Mouse (Mus musculus): ENCODE data around the gene Gm20388. TPM values are rescaled to one million over a fixed set of nuclear protein-coding genes. Genes with fewer than 3 reads are reported as not detected.

Gene Gm20388
- polyA plus RNA-seq, 1 experiment from 2014 or later: not detected

DNA sequence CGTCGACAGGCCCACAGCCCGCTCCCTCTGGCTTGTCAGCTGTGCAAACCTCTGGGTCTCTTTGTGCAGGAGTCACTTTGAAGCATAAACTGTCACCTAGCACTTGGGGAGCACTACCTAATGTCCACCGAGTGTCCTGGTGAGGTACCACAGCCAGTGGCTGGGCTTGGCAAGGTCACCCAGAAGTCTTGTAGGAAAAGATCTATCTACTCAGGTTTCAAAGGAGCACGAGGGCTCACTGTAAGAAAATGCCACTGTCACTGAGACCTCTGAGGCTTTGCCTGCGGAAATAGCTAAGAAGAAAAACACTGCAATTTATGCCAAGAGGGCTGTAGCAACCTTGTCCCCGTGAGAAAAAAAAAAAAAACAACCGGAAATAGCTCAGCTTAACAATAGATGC lies 4165.3 kb downstream of the Gm20388 start:
- Histone ChIP-seq H3K36me3 (ENCODE audit: control insufficient read depth, insufficient read depth, low read length) (no peaks in the 10 kb centered on the region), H3K27ac (ENCODE audit: low read length) (no peak overlapping the region), H3K4me1 (replicated peaks; ENCODE audit: control insufficient read depth, insufficient read depth, low read length) (no peaks in the 10 kb centered on the region), H3K9ac (ENCODE audit: low read length) (no peak overlapping the region), H3K27me3 (ENCODE audit: control insufficient read depth, insufficient read depth, low read depth, low read length) (no peaks in the 10 kb centered on the region), H3K4me2 (ENCODE audit: low read depth, low read length) (no peak overlapping the region), H3K9me3 (ENCODE audit: control insufficient read depth, low read length) (no peaks in the 10 kb centered on the region), H3K4me3 (ENCODE audit: low read length) (no peak overlapping the region)
- 42% methylated on average over 8 of the region's 8 CpGs for WGBS
- no peak for ATAC-seq (ENCODE audit: low read depth)

DNA sequence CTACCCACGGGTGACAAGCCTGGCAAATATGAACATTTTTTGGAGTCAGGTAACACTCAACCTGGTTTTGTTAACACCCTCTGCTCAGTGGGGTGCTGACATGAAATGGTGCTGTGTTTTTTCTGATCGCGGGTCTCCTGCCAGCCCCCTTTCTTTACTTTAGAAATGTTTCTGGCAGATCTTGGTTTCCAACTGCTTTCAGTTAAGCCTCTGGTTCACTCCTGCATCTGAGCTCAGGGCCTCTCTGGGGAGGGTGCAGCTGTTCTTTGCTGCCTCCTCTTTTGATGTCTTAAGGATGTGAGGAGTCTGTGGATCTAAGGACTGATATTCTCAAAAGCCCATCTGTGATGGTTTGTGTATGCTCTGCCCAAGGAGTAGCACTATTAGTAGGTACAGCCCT lies 4165.8 kb downstream of the Gm20388 start:
- ATAC-seq (ENCODE audit: low read depth): no peak
- no peak overlapping the region for H3K4me3 ChIP-seq (ENCODE audit: low read length)
- H3K27ac ChIP-seq (ENCODE audit: low read length): no peak overlapping the region
- H3K36me3 ChIP-seq (ENCODE audit: control insufficient read depth, insufficient read depth, low read length): no peaks in the 10 kb centered on the region
- H3K4me2 ChIP-seq (ENCODE audit: low read depth, low read length): no peak overlapping the region
- H3K9me3 ChIP-seq (ENCODE audit: control insufficient read depth, low read length): no peaks in the 10 kb centered on the region
- no peaks in the 10 kb centered on the region for H3K4me1 ChIP-seq (replicated peaks; ENCODE audit: control insufficient read depth, insufficient read depth, low read length)
- WGBS: 48% methylated on average over 3 of the region's 3 CpGs
- H3K27me3 ChIP-seq (ENCODE audit: control insufficient read depth, insufficient read depth, low read depth, low read length): no peaks in the 10 kb centered on the region
- no peak overlapping the region for H3K9ac ChIP-seq (ENCODE audit: low read length)

DNA sequence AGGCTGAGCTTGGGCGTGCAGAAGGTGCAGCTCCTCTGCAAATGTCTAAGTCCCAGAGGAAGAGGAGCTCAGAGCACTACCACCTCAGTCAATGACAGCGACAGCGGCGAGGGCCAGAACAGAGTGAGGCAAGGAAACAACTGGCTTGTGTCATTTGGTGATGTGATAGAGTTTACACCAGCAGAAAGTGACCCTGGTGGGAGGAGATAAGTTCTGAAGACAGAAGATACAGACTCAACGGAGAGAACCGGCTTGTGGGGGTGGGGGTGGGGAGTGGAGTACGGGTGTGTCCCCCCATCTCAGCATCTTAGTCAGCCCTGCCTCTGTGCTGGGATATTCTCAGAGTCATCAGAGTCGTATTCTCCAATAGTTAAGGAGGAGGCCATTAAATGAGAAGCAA lies 4166.7 kb downstream of the Gm20388 start:
- no peak overlapping the region for H3K27ac ChIP-seq (ENCODE audit: low read length)
- no peaks in the 10 kb centered on the region for H3K27me3 ChIP-seq (ENCODE audit: control insufficient read depth, insufficient read depth, low read depth, low read length)
- no peak overlapping the region for H3K9ac ChIP-seq (ENCODE audit: low read length)
- H3K36me3 ChIP-seq (ENCODE audit: control insufficient read depth, insufficient read depth, low read length): no peaks in the 10 kb centered on the region
- WGBS: 70% methylated on average over 8 of the region's 8 CpGs
- no peaks in the 10 kb centered on the region for H3K9me3 ChIP-seq (ENCODE audit: control insufficient read depth, low read length)
- no peak for ATAC-seq (ENCODE audit: low read depth)
- no peak overlapping the region for H3K4me3 ChIP-seq (ENCODE audit: low read length)
- H3K4me2 ChIP-seq (ENCODE audit: low read depth, low read length): no peak overlapping the region
- H3K4me1 ChIP-seq (replicated peaks; ENCODE audit: control insufficient read depth, insufficient read depth, low read length): no peaks in the 10 kb centered on the region

DNA sequence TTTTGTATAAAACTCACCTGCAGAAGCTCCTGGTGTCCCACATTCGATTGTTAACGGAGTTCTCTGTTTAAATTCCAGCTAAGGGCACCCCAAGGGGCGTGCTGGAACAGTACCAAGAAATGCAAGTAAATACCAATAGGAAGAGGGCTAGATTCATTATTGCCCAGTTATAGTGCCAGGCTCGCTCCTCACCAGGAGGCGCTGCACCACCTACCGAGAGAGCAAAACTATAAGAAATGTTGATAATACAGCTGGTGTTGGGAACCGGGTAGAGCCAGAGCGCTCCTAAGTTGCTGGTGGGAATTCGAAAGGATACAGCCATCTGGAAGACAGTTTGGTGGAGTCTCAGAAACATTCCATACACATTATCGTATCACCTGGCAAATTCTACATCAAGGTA lies 4167.4 kb downstream of the Gm20388 start:
- H3K4me2 ChIP-seq (ENCODE audit: low read depth, low read length): no peak overlapping the region
- H3K27me3 ChIP-seq (ENCODE audit: control insufficient read depth, insufficient read depth, low read depth, low read length): no peaks in the 10 kb centered on the region
- ATAC-seq (ENCODE audit: low read depth): no peak
- H3K9ac ChIP-seq (ENCODE audit: low read length): no peak overlapping the region
- 78% methylated on average over 10 of the region's 10 CpGs for WGBS
- H3K9me3 ChIP-seq (ENCODE audit: control insufficient read depth, low read length): no peaks in the 10 kb centered on the region
- H3K27ac ChIP-seq (ENCODE audit: low read length): no peak overlapping the region
- no peak overlapping the region for H3K4me3 ChIP-seq (ENCODE audit: low read length)
- H3K36me3 ChIP-seq (ENCODE audit: control insufficient read depth, insufficient read depth, low read length): no peaks in the 10 kb centered on the region
- H3K4me1 ChIP-seq (replicated peaks; ENCODE audit: control insufficient read depth, insufficient read depth, low read length): no peaks in the 10 kb centered on the region

DNA sequence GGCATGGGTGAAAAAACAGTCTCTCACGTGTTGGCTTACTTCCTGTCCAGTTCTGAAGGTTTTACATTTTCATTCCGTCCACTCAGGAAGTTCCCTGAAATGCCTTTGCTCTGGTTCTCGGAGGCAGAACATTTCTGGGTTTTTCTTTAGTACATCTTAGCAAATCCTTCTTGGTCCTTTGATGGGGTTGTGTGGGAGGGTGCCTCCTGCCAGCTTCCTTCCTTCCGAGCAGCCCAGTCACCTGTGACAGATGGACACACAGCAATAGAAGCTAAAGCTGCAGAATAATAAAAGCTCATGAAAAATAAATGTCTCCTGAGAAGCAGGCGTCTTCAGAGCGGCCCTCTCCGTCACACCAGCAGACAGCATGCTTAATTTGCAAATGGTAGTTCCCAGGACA lies 4168.3 kb downstream of the Gm20388 start:
- Histone ChIP-seq H3K36me3 (ENCODE audit: control insufficient read depth, insufficient read depth, low read length) (no peaks in the 10 kb centered on the region), H3K27ac (ENCODE audit: low read length) (no peak overlapping the region), H3K27me3 (ENCODE audit: control insufficient read depth, insufficient read depth, low read depth, low read length) (no peaks in the 10 kb centered on the region), H3K9ac (ENCODE audit: low read length) (no peak overlapping the region), H3K4me3 (ENCODE audit: low read length) (no peak overlapping the region), H3K9me3 (ENCODE audit: control insufficient read depth, low read length) (no peaks in the 10 kb centered on the region), H3K4me2 (ENCODE audit: low read depth, low read length) (no peak overlapping the region), H3K4me1 (replicated peaks; ENCODE audit: control insufficient read depth, insufficient read depth, low read length) (no peaks in the 10 kb centered on the region)
- no peak for ATAC-seq (ENCODE audit: low read depth)
- 66% methylated on average over 7 of the region's 7 CpGs for WGBS

DNA sequence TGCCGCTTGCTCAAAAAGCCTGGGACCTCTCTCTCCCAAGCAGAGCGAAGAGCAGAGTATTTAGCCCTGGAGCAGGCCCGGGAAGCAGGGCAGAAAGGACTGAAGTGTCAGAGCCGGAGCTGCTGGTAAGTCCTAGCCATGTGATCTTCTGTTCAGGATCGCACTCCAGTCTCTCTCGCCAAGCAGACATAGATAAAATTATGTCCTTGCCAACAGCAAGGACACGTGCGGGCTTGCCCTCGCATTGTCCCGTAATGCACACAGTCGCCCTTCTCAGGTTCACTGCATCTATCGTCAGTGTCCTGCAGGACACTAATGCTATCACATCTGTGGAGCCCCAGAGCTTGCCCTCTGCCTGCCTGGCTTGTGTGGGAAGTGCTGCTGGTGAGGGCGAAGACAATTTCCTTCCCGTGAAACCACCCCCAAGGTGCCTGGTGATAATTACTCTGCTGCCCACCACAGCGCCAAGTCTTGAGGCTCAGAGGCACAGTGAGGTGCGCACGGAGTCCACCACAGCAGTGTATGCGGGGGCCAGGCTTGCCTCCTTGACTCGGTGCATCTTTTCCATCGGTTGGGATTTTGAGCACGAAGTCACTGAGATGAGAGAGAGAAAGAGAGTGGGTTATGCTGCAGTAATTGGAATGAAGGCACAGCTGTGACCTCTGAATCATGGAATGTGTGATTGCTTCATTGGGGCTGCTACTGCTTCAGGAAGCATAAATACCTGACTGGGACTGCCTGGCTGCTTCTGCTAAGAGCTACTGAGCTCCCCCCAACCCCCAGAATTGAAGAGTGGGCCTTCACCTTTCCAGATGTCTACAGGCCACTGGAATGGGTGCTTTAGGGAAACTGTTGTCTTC lies 4170.1 kb downstream of the Gm20388 start:
- Histone ChIP-seq H3K4me1 (replicated peaks; ENCODE audit: control insufficient read depth, insufficient read depth, low read length) (no peaks in the 10 kb centered on the region), H3K27me3 (ENCODE audit: control insufficient read depth, insufficient read depth, low read depth, low read length) (no peaks in the 10 kb centered on the region), H3K27ac (ENCODE audit: low read length) (no peak overlapping the region), H3K9ac (ENCODE audit: low read length) (0 out of 2 replicates have a peak overlapping the region, but pooled peaks have one; percentile 6), H3K4me2 (ENCODE audit: low read depth, low read length) (no peak overlapping the region), H3K36me3 (ENCODE audit: control insufficient read depth, insufficient read depth, low read length) (no peaks in the 10 kb centered on the region), H3K4me3 (ENCODE audit: low read length) (no peak overlapping the region), H3K9me3 (ENCODE audit: control insufficient read depth, low read length) (no peaks in the 10 kb centered on the region)
- ATAC-seq (ENCODE audit: low read depth): no peak
- WGBS: 78% methylated on average over 21 of the region's 21 CpGs

DNA sequence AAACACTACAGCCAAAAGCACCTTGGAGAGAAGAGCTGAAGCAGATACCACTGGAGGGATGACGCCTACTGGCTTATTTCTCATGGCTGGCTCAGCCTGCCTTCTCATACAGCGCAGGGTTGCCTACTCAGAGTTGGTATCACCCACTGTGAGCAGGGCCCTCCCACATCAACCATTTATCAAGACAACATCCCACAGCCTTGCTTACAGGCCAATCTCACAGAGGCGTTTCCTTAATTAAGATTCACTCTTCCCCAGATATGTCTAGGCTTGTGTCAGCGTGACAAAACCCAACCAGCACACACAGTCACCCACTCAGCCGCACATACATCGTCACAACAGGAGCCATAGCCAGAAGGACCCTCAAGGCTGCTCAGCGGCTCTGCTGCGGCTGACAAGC lies 4172.0 kb downstream of the Gm20388 start:
- no peaks in the 10 kb centered on the region for H3K27me3 ChIP-seq (ENCODE audit: control insufficient read depth, insufficient read depth, low read depth, low read length)
- H3K9me3 ChIP-seq (ENCODE audit: control insufficient read depth, low read length): no peaks in the 10 kb centered on the region
- no peak overlapping the region for H3K27ac ChIP-seq (ENCODE audit: low read length)
- H3K4me2 ChIP-seq (ENCODE audit: low read depth, low read length): no peak overlapping the region
- no peak overlapping the region for H3K9ac ChIP-seq (ENCODE audit: low read length)
- ATAC-seq (ENCODE audit: low read depth): no peak
- no peaks in the 10 kb centered on the region for H3K4me1 ChIP-seq (replicated peaks; ENCODE audit: control insufficient read depth, insufficient read depth, low read length)
- WGBS: 95% methylated on average over 8 of the region's 8 CpGs
- no peaks in the 10 kb centered on the region for H3K36me3 ChIP-seq (ENCODE audit: control insufficient read depth, insufficient read depth, low read length)
- no peak overlapping the region for H3K4me3 ChIP-seq (ENCODE audit: low read length)

DNA sequence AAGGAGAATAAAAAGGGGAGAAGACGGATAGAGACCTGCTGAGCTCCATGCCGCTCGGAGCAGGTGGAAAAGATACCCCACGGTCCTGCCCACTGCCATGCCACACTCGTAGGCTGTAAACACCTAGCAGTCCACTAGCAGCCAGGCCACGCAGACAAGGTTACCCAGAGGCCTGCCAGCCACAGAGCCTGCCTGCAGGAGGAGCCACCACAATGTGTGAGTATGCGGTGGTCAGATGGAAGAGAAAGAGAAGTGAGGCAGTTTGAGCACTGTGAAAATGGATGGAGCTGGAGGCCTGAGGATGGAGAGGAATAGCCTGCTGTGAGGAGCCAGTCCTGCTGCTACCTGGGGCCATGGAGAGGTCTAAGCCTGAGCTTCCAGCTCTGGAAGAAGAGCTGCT lies 4173.0 kb downstream of the Gm20388 start:
- 79% methylated on average over 7 of the region's 7 CpGs for WGBS
- H3K4me3 ChIP-seq (ENCODE audit: low read length): no peak overlapping the region
- H3K9me3 ChIP-seq (ENCODE audit: control insufficient read depth, low read length): no peaks in the 10 kb centered on the region
- H3K27ac ChIP-seq (ENCODE audit: low read length): no peak overlapping the region
- H3K4me2 ChIP-seq (ENCODE audit: low read depth, low read length): no peak overlapping the region
- H3K9ac ChIP-seq (ENCODE audit: low read length): no peak overlapping the region
- no peaks in the 10 kb centered on the region for H3K27me3 ChIP-seq (ENCODE audit: control insufficient read depth, insufficient read depth, low read depth, low read length)
- H3K4me1 ChIP-seq (replicated peaks; ENCODE audit: control insufficient read depth, insufficient read depth, low read length): no peaks in the 10 kb centered on the region
- no peaks in the 10 kb centered on the region for H3K36me3 ChIP-seq (ENCODE audit: control insufficient read depth, insufficient read depth, low read length)
- ATAC-seq (ENCODE audit: low read depth): no peak

DNA sequence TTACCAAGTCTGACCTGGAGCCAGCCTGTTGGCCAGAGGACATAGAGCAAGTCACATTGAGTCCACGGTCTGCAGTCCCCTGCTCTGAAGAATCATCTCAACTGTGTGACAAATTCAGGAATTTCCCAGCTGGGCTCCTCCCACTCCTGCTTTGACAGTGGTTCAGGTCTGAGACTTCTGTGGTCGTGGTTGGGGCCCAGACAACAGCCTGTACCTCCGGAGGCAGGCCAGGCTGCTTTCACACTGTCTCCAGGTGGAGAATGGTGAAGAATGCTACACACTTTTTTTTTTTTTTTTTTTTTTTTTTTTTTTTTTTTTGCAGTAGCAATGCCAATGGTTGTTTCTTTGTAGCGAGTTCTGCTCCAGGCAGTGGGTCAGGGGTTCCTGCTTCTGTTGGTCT lies 4175.0 kb downstream of the Gm20388 start:
- 59% methylated on average over 4 of the region's 4 CpGs for WGBS
- H3K9ac ChIP-seq (ENCODE audit: low read length): no peak overlapping the region
- H3K36me3 ChIP-seq (ENCODE audit: control insufficient read depth, insufficient read depth, low read length): no peaks in the 10 kb centered on the region
- no peaks in the 10 kb centered on the region for H3K4me1 ChIP-seq (replicated peaks; ENCODE audit: control insufficient read depth, insufficient read depth, low read length)
- ATAC-seq (ENCODE audit: low read depth): no peak
- H3K27ac ChIP-seq (ENCODE audit: low read length): no peak overlapping the region
- H3K27me3 ChIP-seq (ENCODE audit: control insufficient read depth, insufficient read depth, low read depth, low read length): no peaks in the 10 kb centered on the region
- no peak overlapping the region for H3K4me2 ChIP-seq (ENCODE audit: low read depth, low read length)
- no peaks in the 10 kb centered on the region for H3K9me3 ChIP-seq (ENCODE audit: control insufficient read depth, low read length)
- no peak overlapping the region for H3K4me3 ChIP-seq (ENCODE audit: low read length)
